Mouse (Mus musculus): ENCODE results near the gene Dgat2l6.

- TF ChIP-seq CTCF (IDR thresholded peaks at IDR 0.05; ENCODE audit: low read depth, low read length) (no peak), GATA1 (IDR thresholded peaks at IDR 0.05; ENCODE audit: borderline replicate concordance, low read length) (no peak), TAL1 (conservative IDR thresholded peaks at IDR 0.05; ENCODE audit: low read depth, low read length) (no peak), POLR2AphosphoS5 (IDR thresholded peaks at IDR 0.05; ENCODE audit: insufficient replicate concordance, low read depth, low read length) (no peak)
Observed at GRCm38 (mm10) chrX:100516683-100517082, 8.0 kb upstream of the Dgat2l6 start.
